Mouse (Mus musculus) layer of hippocampus, postnatal 36 days (tissue): ENCODE data around the gene Srsf10. TPM values are rescaled to one million over a fixed set of nuclear protein-coding genes. Genes with fewer than 3 reads are reported as not detected.

Experiments
- DNase-seq, 2 experiments: peaks; one replicate each; pipeline ENCODE4 v3.0.0; 2022
- total RNA-seq, 2 experiments: library from RNA; stranded (reverse); gene quantifications; 2 replicates each; pipeline ENCODE4 v1.2.3; 2021

Srsf10 gene
- total RNA-seq, 2 experiments from 2014 or later = 93.9 to 103 TPM

GRCm38 (mm10) chr4:135855080-135855479 lies 467 bp upstream of the Srsf10 start:
- DNase-seq = no peak

DNA sequence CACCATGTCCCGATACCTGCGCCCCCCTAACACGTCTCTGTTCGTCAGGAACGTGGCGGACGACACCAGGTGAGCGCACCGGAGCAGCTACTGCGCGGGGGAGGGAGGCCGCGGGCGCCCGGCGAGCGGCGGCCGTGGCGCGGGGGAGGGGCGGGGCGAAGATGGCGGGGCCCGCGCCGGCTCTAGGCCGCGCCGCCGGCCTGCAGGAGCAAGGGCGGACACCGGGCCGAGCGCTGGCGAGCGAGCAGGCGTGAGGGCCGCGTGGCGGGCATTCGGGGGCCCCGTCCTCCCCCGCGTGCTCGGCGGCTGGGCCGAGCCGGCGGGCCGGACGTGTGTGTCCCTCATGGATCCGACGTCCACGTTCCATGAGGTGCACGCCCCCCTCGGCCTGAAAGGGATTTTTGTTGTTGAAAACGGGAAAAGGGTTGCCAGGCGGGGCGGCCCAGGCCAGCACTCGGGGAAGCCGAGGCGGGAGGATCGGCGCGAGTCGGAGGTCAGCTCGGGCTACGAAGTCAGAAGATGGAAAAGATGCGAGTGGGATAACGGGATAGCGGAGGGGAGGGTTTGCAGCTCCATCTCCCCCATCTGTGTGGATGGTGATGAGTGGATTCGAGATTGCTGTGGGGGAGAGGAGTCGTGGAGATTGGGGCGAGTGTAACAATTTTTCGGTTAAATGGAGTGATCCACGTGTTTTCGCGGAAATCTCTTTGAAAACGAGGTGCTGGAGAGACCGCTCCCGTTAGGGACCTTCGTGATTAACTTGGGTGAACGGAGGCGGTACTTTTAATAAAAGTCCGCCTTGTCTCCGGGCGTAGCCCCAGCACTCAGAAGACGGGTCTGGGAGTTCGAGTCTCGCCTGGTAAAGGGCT lies 910 bp downstream of the Srsf10 start:
- peak; percentile 50 to 55 for DNase-seq

DNA sequence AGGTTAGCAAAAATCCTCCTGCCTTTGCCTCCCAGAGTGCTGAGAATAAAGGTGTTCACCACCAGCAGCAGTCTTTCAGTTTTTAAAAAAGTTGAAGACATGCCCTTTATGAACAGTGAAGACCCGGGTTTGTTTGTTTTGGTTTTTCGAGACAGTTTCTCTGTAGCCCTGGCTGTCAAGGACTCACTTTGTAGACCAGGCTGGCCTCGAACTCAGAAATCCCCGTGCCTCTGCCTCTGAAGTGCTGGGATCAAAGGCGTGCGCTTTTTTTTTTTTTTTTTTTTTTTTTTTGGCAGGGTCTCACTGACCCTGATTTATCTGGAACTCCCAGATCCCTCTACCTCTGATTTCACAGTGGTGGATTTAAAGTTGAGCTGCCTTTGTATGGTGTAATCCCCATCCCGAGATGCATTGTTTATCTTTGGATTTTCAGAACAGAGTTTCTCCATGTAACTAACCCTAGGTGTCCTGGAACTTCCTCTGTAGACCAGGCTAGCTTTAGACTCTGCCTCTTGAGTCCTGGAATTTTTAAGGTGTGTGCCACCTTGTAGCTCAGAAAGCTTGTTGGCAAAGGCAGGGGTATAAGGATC lies 2.1 kb downstream of the Srsf10 start:
- no peak for DNase-seq

- DNase-seq = no peak
These were observed 13.4 kb downstream of the Srsf10 start for GRCm38 (mm10) chr4:135868996-135869395.

DNA sequence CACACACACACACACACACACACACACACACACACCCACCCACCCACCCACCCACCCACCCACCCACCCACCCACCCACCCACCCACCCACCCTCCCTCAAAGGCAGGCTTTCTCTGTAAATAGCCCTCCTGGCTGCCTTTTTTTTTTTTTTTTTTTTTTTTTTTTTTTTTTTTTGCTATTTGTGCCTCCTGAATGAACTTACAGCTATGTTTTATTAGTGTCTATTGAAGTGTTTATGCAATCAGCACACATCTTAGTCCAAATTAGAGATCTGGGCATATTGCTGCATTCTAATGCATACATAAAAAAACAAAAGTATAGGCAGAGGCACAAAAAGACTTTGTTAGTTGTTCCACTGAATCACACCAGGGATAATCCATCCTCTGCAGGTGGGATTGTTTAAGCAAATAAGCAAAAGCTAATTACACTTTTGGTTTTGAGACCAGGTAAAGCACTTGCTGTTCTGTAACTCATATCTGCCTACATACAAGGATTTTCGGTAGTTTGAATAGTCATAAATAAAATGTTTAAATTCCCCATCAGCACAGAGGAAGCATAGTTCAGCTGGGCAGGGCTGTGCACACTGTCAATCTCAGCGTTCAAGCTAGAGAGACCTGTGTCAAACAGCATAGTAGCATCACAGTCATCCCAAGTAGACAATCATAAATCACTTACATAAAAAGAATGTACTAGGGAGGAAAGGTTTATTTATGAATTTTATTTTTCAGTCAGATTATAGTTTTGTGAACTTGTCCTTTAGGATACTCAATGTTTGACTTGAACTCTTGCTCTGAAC lies 14.9 kb downstream of the Srsf10 start:
- no peak for DNase-seq

DNA sequence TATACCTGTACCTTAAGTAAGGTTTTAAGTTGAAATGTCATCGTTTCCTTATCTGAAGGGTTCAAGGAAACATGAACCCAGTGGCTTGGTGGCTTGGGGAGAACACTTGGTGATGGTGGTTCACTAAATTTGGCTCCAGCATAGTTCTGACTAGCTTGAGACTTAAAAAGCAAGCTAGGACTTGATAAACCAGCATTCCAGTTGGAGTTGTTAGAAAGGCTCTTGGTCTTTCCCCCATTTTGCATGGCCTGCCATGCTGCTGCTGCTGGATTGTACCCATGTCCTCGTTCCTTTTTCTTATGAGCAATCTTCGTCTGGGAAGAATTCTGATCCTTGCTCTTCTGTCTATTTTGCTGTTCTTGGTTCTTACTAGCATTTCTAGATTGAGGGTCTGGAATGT lies 16.5 kb downstream of the Srsf10 start:
- DNase-seq = no peak

GRCm38 (mm10) chr4:135872589-135873391 lies 17.2 kb downstream of the Srsf10 start:
- no peak for DNase-seq

DNA sequence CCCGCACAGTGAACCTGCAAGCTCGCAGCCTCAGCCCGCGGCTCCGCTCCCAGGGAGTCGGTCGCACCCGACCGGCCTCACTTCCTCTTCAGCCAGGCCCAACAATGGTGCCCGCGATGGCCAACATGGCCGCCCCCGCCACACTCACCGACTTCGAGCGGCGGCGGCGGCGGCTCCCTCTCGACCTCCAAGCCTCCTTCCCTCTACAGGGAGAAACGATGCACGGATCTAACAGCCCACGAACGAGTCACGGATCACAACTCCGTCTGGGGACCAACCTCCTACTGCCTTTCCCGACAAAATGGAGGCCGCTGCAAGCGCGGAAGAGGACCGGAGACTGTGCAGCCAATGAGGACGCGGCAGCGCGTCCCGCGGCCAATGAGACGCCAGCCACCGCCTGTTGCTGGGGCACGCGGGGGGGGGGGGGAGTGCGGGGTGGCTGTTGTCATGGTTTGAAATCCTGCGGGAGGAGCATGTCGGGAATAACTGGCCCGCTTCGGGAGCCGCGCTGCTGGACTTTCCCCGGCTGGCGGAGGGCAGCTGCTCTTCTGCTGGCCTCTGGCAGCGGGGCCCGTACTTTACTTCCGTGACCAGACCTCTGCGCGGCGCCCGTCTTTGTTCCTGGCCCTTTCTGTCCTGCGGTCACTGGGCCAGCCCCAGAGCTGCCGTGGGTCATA lies 18.1 kb downstream of the Srsf10 start, which contains the start of gene Pnrc2:
TSS of gene Pnrc2 (minus strand) at position 325 of the 677 bp plus-strand sequence.
- peak; percentile 89 to 90 for DNase-seq

GRCm38 (mm10) chr4:135874564-135875535 lies 19.3 kb downstream of the Srsf10 start:
- no peak for DNase-seq

DNA sequence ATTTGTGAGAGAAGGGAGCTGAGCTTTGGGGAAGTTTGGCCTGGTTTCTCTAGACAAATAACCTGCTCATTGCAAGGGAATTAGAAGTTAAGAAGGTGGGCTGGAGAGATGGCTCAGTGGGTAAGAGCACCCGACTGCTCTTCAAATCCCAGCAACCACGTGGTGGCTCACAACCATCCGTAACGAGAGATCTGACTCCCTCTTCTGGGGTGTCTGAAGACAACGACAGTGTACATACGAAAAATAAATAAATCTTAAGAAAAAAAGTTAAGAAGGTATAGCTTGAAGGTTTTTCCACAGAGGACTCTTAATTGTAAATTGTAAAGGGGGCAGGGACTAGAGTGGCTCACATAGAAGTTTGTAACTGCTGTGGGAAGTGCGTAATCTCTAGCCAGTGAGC lies 20.0 kb downstream of the Srsf10 start:
- no peak for DNase-seq

DNA sequence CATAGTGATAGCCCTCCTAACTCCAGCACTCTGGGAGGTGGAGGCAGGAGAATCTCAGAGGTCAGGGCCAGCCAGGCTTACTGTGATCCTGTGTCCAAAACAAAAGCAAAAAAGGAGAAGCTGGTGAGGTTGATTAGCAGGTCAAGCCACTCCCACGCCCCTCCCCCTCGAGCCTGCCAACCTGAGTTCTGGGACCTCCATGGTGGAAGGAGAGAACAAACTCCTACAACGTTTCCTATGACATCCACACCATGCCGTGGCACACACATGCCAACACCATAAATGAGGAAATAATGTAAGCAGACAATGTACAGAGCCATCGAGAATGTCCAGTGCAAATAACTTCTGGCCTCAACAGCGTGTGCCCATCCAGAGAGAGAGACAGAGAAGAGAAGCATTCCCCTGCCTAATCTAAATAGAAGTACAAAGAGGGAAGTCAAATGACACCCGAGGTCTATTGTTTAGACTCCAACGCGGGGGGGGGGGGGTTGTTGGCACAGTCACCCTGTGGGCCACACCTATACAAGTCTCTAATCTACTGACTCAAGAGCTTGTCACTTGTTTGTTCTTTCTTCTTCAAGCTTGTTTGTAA lies 20.5 kb downstream of the Srsf10 start:
- DNase-seq = no peak

DNA sequence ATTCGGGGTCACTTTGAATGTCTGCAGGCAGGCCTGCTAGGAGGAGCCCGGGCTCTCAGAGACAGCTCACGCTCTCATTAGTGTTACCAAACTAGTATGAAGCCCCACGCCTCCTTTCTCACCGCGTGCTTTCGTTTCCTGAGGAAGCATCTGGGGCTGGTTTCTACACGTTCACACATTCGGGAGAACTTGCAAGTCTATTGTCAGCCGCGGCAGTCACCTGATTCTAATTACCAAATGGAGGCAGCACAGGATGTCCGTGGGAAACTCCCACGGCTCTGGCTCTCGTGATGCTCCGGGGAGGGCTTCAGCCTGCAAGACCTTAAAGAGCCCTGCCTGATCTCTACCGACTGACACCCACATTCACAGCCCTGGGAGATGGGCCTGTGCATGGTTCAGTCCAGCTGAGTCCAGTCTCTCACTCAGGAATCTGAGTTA lies 21.1 kb downstream of the Srsf10 start:
- DNase-seq = peak; percentile 53 to 70

DNA sequence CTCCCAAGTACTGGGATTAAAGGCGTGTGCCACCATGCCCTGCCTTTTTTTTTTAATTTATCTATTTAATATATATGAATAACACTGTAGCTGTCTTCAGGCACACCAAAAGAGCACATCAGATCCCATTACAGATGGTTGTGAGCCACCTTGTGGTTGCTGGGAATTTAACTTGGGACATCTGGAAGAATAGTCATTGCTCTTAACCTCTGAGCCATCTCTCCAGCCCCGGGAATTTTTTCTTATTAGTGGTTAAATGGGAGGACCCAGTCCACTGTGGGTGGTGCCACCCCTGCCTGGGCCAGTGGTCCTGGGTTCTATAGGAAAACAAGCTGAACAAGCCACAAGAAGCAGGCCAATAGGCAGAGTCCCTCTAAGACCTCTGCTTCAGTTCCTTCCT lies 22.2 kb downstream of the Srsf10 start:
- DNase-seq = no peak

GRCm38 (mm10) chr4:135879021-135879420 lies 23.5 kb downstream of the Srsf10 start:
- DNase-seq = no peak

- DNase-seq = no peak
These were observed 24.5 kb downstream of the Srsf10 start for GRCm38 (mm10) chr4:135880018-135880417.

DNA sequence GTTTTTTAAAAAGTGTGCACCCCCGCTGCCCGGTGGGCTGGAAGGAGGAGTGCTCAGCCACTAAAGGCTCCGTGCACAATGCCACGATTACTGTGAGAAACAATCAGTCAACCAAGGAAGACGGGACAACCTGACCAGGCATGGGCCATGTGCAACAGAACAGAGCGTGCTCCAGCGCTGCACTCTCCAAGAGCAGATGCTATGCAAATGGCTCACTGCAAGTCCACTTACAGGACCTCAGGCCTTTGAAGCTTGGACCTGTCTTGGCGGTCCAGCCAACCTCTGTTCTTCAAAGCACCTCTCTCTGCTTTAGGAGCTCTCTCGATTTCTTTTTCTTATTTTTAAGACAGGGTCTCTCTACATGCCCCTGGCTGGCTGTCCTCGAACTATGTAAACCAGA lies 25.0 kb downstream of the Srsf10 start:
- DNase-seq = no peak

- no peak for DNase-seq
These were observed 26.5 kb downstream of the Srsf10 start for GRCm38 (mm10) chr4:135882023-135882422.

DNA sequence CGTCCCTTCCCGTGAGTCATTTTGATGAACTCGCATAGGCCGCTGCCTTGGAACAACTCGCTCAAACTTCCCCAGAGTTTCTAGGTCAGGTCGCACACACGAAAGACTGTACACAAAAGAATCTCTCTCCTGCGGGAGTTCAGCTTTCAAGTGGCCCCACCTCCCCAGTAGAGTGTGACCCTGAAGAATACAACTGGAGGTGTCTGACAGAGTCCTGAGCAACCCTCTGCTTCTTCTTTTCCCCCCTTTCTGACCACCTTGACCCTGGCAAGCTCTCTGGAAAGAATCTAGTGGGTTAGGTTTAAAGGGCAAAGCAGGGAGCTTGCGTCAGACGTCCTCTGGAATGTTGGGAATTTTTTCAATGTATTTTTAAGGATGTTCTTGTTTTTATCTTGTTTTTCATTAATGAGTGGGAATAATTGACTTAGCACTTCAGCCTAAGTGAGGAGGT lies 27.9 kb downstream of the Srsf10 start:
- no peak for DNase-seq

DNA sequence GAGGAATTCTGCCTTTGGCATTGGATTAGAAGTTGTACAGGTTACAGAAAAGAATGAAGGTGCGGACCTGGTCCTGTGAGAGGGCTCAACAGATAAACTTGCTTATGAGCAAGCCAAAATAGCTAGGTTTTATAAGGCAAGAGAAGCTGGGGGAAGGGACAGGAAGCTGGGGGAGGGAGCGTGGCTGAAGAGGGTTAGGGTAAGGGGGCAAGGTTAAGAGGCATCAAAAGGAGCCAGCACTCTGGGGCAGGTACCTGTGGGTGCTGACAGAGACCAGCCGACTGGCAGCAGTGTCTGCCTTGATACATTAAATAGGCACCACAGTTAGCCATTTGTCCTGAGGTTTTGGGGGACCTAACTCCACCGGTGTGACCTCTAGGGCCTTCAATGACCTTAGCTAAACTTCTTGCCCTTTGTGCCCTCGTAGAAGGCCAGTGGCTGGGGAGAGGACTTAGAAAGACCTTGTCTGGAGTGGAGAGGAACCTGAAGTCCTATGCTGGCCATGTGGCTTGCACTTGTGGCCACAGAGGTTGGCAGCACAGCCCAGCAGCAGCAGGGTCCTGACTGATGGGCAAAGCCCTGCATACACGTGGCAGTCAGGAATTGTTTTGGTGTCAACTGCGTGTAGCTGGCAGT lies 28.5 kb downstream of the Srsf10 start:
- no peak for DNase-seq
